Mouse (Mus musculus): ENCODE results near the gene Clcn3. TPM values are rescaled to one million over a fixed set of nuclear protein-coding genes. Genes with fewer than 3 reads are reported as not detected.
"Not testable (repeated sequence)": the region's sequence is repeated elsewhere in the genome, so short reads cannot be mapped to it uniquely, and the experiment has no call there.

The Clcn3 gene
- polyA plus RNA-seq (2014; fragmentation: Nextera tagmentation; extraction: Ambion mirVana), result 22.1 and 25.5 TPM in 2 replicates

GRCm38 (mm10) chr8:60982701-60983687 is at the start of gene Clcn3:
TSS of gene Clcn3 (minus strand) at chr8:60983300.
- Histone ChIP-seq H3K27ac (replicated peaks in 1 of 2; ENCODE audit: control insufficient read depth in 1 of 2, insufficient read depth in 1 of 2, low read depth in 2 of 2, low read length in 2 of 2) (peak within 1 kb of the TSS; percentile 93 to 97), H3K9me3 (ENCODE audit: control insufficient read depth, low read length) (no peaks in the 10 kb centered on the region), H3K4me2 (ENCODE audit: low read length) (peak within 1 kb of the TSS; percentile 69), H3K36me3 (ENCODE audit: control insufficient read depth, insufficient read depth, low read length) (no peaks in the 10 kb centered on the region), H3K9ac (ENCODE audit: low read length) (peak within 1 kb of the TSS; percentile 86), H3K4me3 (ENCODE audit: control insufficient read depth in 1 of 2, insufficient read depth in 1 of 2, low read depth in 1 of 2, low read length in 2 of 2) (peak within 1 kb of the TSS; percentile 92), H3K4me1 (ENCODE audit: control insufficient read depth in 2 of 2, insufficient read depth in 2 of 2, low read length in 2 of 2) (peaks cover 2 to 10% of the 10 kb centered on the region in 2 experiments; a peak in 3 of 4 replicates), H3K27me3 (ENCODE audit: control insufficient read depth, insufficient read depth, low read length) (no peaks in the 10 kb centered on the region)
- under 1% methylated on average over 101 of the region's 101 CpGs for WGBS
- ATAC-seq (ENCODE audit: insufficient number of reproducible peaks, insufficient read depth, low FRiP score, low read depth), result peak; percentile 100

- WGBS, result 47% methylated on average over 3 of the region's 3 CpGs
- no peak overlapping the region for H3K9ac ChIP-seq (ENCODE audit: low read length)
- no peak for ATAC-seq (ENCODE audit: insufficient number of reproducible peaks, insufficient read depth, low FRiP score, low read depth)
- H3K27me3 ChIP-seq (ENCODE audit: control insufficient read depth, insufficient read depth, low read length), result no peaks in the 10 kb centered on the region
- peaks cover 0 to 12% of the 10 kb centered on the region in 2 experiments; a peak in 1 of 4 replicates for H3K4me1 ChIP-seq (ENCODE audit: control insufficient read depth in 2 of 2, insufficient read depth in 2 of 2, low read length in 2 of 2)
- H3K27ac ChIP-seq (replicated peaks in 1 of 2; ENCODE audit: control insufficient read depth in 1 of 2, insufficient read depth in 1 of 2, low read depth in 2 of 2, low read length in 2 of 2), result no peak overlapping the region
- H3K9me3 ChIP-seq (ENCODE audit: control insufficient read depth, low read length), result no peaks in the 10 kb centered on the region
- H3K4me3 ChIP-seq (ENCODE audit: control insufficient read depth in 1 of 2, insufficient read depth in 1 of 2, low read depth in 1 of 2, low read length in 2 of 2), result no peak overlapping the region
- H3K36me3 ChIP-seq (ENCODE audit: control insufficient read depth, insufficient read depth, low read length), result no peaks in the 10 kb centered on the region
- no peak overlapping the region for H3K4me2 ChIP-seq (ENCODE audit: low read length)
Observed at GRCm38 (mm10) chr8:60996468-60996867, 13.4 kb upstream of the Clcn3 start.

- H3K27me3 ChIP-seq (ENCODE audit: control insufficient read depth, insufficient read depth, low read length), result no peaks in the 10 kb centered on the region
- H3K9me3 ChIP-seq (ENCODE audit: control insufficient read depth, low read length), result no peaks in the 10 kb centered on the region
- peak overlapping the region; percentile 83 to 96 for H3K4me3 ChIP-seq (ENCODE audit: control insufficient read depth in 1 of 2, insufficient read depth in 1 of 2, low read depth in 1 of 2, low read length in 2 of 2)
- peak overlapping the region; percentile 85 for H3K4me2 ChIP-seq (ENCODE audit: low read length)
- no peaks in the 10 kb centered on the region for H3K36me3 ChIP-seq (ENCODE audit: control insufficient read depth, insufficient read depth, low read length)
- ATAC-seq (ENCODE audit: insufficient number of reproducible peaks, insufficient read depth, low FRiP score, low read depth), result peak; percentile 13; the same call in 1 of the 2 replicates
- WGBS, result 1% methylated on average over 12 of the region's 12 CpGs
- peak overlapping the region; percentile 81 for H3K9ac ChIP-seq (ENCODE audit: low read length)
- H3K27ac ChIP-seq (replicated peaks in 1 of 2; ENCODE audit: control insufficient read depth in 1 of 2, insufficient read depth in 1 of 2, low read depth in 2 of 2, low read length in 2 of 2), result peak overlapping the region; percentile 93 to 96
- H3K4me1 ChIP-seq (ENCODE audit: control insufficient read depth in 2 of 2, insufficient read depth in 2 of 2, low read length in 2 of 2), result peaks cover 0 to 12% of the 10 kb centered on the region in 2 experiments; a peak in 1 of 4 replicates
Observed at GRCm38 (mm10) chr8:60993639-60993986, 10.5 kb upstream of the Clcn3 start.

- H3K36me3 ChIP-seq (ENCODE audit: control insufficient read depth, insufficient read depth, low read length), result no peaks in the 10 kb centered on the region
- peak within 1 kb of the TSS; percentile 83 to 96 for H3K4me3 ChIP-seq (ENCODE audit: control insufficient read depth in 1 of 2, insufficient read depth in 1 of 2, low read depth in 1 of 2, low read length in 2 of 2)
- H3K9me3 ChIP-seq (ENCODE audit: control insufficient read depth, low read length), result no peaks in the 10 kb centered on the region
- peak within 1 kb of the TSS; percentile 96 to 99 for H3K27ac ChIP-seq (replicated peaks in 1 of 2; ENCODE audit: control insufficient read depth in 1 of 2, insufficient read depth in 1 of 2, low read depth in 2 of 2, low read length in 2 of 2)
- peaks cover 0 to 12% of the 10 kb centered on the region in 2 experiments; a peak in 1 of 4 replicates for H3K4me1 ChIP-seq (ENCODE audit: control insufficient read depth in 2 of 2, insufficient read depth in 2 of 2, low read length in 2 of 2)
- H3K9ac ChIP-seq (ENCODE audit: low read length), result peak within 1 kb of the TSS; percentile 81
- WGBS, result under 1% methylated on average over 56 of the region's 57 CpGs
- peak; percentile 95 for ATAC-seq (ENCODE audit: insufficient number of reproducible peaks, insufficient read depth, low FRiP score, low read depth)
- peak within 1 kb of the TSS; percentile 85 for H3K4me2 ChIP-seq (ENCODE audit: low read length)
- no peaks in the 10 kb centered on the region for H3K27me3 ChIP-seq (ENCODE audit: control insufficient read depth, insufficient read depth, low read length)
Observed at GRCm38 (mm10) chr8:60992910-60993638, 10.0 kb upstream of the Clcn3 start, which contains the start of gene Nek1. TSS of gene Nek1 (plus strand) at chr8:60993195.

- H3K4me1 ChIP-seq (ENCODE audit: control insufficient read depth in 2 of 2, insufficient read depth in 2 of 2, low read length in 2 of 2), result peaks cover 0 to 12% of the 10 kb centered on the region in 2 experiments; a peak in 1 of 4 replicates
- ATAC-seq (ENCODE audit: insufficient number of reproducible peaks, insufficient read depth, low FRiP score, low read depth), result peak; percentile 85
- peak overlapping the region; percentile 78 for H3K9ac ChIP-seq (ENCODE audit: low read length)
- peak overlapping the region; percentile 83 to 94 for H3K4me3 ChIP-seq (ENCODE audit: control insufficient read depth in 1 of 2, insufficient read depth in 1 of 2, low read depth in 1 of 2, low read length in 2 of 2)
- H3K27ac ChIP-seq (replicated peaks in 1 of 2; ENCODE audit: control insufficient read depth in 1 of 2, insufficient read depth in 1 of 2, low read depth in 2 of 2, low read length in 2 of 2), result peak overlapping the region; percentile 96 to 99
- no peaks in the 10 kb centered on the region for H3K27me3 ChIP-seq (ENCODE audit: control insufficient read depth, insufficient read depth, low read length)
- peak overlapping the region; percentile 66 for H3K4me2 ChIP-seq (ENCODE audit: low read length)
- no peaks in the 10 kb centered on the region for H3K9me3 ChIP-seq (ENCODE audit: control insufficient read depth, low read length)
- no peaks in the 10 kb centered on the region for H3K36me3 ChIP-seq (ENCODE audit: control insufficient read depth, insufficient read depth, low read length)
- WGBS, result under 1% methylated on average over 16 of the region's 16 CpGs
Observed at GRCm38 (mm10) chr8:60992561-60992909, 9.4 kb upstream of the Clcn3 start.

- not testable (repeated sequence) for H3K9me3 ChIP-seq (ENCODE audit: control insufficient read depth, low read length); H3K4me1 ChIP-seq (ENCODE audit: control insufficient read depth in 2 of 2, insufficient read depth in 2 of 2, low read length in 2 of 2); ATAC-seq (ENCODE audit: insufficient number of reproducible peaks, insufficient read depth, low FRiP score, low read depth); H3K27me3 ChIP-seq (ENCODE audit: control insufficient read depth, insufficient read depth, low read length); H3K9ac ChIP-seq (ENCODE audit: low read length); H3K27ac ChIP-seq (replicated peaks in 1 of 2; ENCODE audit: control insufficient read depth in 1 of 2, insufficient read depth in 1 of 2, low read depth in 2 of 2, low read length in 2 of 2); H3K36me3 ChIP-seq (ENCODE audit: control insufficient read depth, insufficient read depth, low read length); H3K4me3 ChIP-seq (ENCODE audit: control insufficient read depth in 1 of 2, insufficient read depth in 1 of 2, low read depth in 1 of 2, low read length in 2 of 2)
- H3K4me2 ChIP-seq (ENCODE audit: low read length), result peak overlapping the region; percentile 69
- WGBS, result 76% methylated on average over 17 of the region's 17 CpGs
Observed at GRCm38 (mm10) chr8:60984260-60985010, 1.3 kb upstream of the Clcn3 start.

GRCm38 (mm10) chr8:60983688-60984079 is 584 bp upstream of the Clcn3 start:
- peak overlapping the region; percentile 69 for H3K4me2 ChIP-seq (ENCODE audit: low read length)
- no peaks in the 10 kb centered on the region for H3K9me3 ChIP-seq (ENCODE audit: control insufficient read depth, low read length)
- H3K27me3 ChIP-seq (ENCODE audit: control insufficient read depth, insufficient read depth, low read length), result no peaks in the 10 kb centered on the region
- peak overlapping the region; percentile 92 for H3K4me3 ChIP-seq (ENCODE audit: control insufficient read depth in 1 of 2, insufficient read depth in 1 of 2, low read depth in 1 of 2, low read length in 2 of 2)
- no peaks in the 10 kb centered on the region for H3K36me3 ChIP-seq (ENCODE audit: control insufficient read depth, insufficient read depth, low read length)
- WGBS, result 8% methylated on average over 9 of the region's 9 CpGs
- peaks cover 2 to 10% of the 10 kb centered on the region in 2 experiments; a peak in 3 of 4 replicates for H3K4me1 ChIP-seq (ENCODE audit: control insufficient read depth in 2 of 2, insufficient read depth in 2 of 2, low read length in 2 of 2)
- H3K9ac ChIP-seq (ENCODE audit: low read length), result peak overlapping the region; percentile 66
- peak; percentile 58 for ATAC-seq (ENCODE audit: insufficient number of reproducible peaks, insufficient read depth, low FRiP score, low read depth)
- H3K27ac ChIP-seq (replicated peaks in 1 of 2; ENCODE audit: control insufficient read depth in 1 of 2, insufficient read depth in 1 of 2, low read depth in 2 of 2, low read length in 2 of 2), result peak overlapping the region; percentile 93 to 97
